In genomic region chr6:39052636-39053035, GRCm38 (mm10) we compare ENCODE assay signal across 12 mouse cellular contexts.
DNase-seq lines count a peak whose midpoint lies in the region; ATAC-seq and TF ChIP-seq lines count a peak whose summit lies in the region.
"Had no signal": no experiment of that assay in that cellular context is flagged by ENCODE, and none has a peak within 500 bp of the region (broad histone marks: within the 10 kb centered on the region; RNA-seq: fewer than 3 reads in every experiment).

No protein-coding gene starts in this region.

- ATAC-seq in forebrain, postnatal 0 days: peak; percentile 4; the same call in 1 of the 2 replicates
- no peak for ATAC-seq in forebrain, embryonic 11.5 days (replicated peaks; ENCODE audit: low FRiP score)
- no peak for ATAC-seq in neural tube, embryonic 15.5 days (ENCODE audit: low FRiP score)
- ATAC-seq: midbrain, embryonic 13.5 days had no signal

- no peak overlapping the region for H3K9ac ChIP-seq in forebrain, postnatal 0 days
- H3K9ac ChIP-seq in forebrain, embryonic 11.5 days (ENCODE audit: low read length): no peak overlapping the region
- no peak overlapping the region for H3K9ac ChIP-seq in neural tube, embryonic 15.5 days (replicated peaks)
- H3K9ac ChIP-seq: liver, embryonic 15.5 days; midbrain, embryonic 13.5 days; neural tube, embryonic 12.5 days had no signal

- H3K4me2 ChIP-seq in forebrain, postnatal 0 days (ENCODE audit: low read depth): no peak overlapping the region
- no peak overlapping the region for H3K4me2 ChIP-seq in forebrain, embryonic 11.5 days (ENCODE audit: low read depth, low read length, severe bottlenecking)
- H3K4me2 ChIP-seq in neural tube, embryonic 15.5 days: no peak overlapping the region
- H3K4me2 ChIP-seq: liver, embryonic 15.5 days; midbrain, embryonic 13.5 days; neural tube, embryonic 12.5 days had no signal

- TF ChIP-seq CTCF in forebrain, postnatal 0 days (IDR thresholded peaks at IDR 0.05; ENCODE audit: low read depth): no peak

- H3K4me1 ChIP-seq in forebrain, postnatal 0 days (ENCODE audit: insufficient read depth): 0 out of 2 replicates have a peak, but pooled peaks cover 10% of the 10 kb centered on the region
- no peaks in the 10 kb centered on the region for H3K4me1 ChIP-seq in forebrain, embryonic 11.5 days (replicated peaks; ENCODE audit: control insufficient read depth, insufficient read depth, low read length)
- H3K4me1 ChIP-seq in neural tube, embryonic 15.5 days: peaks cover 31% of the 10 kb centered on the region
- H3K4me1 ChIP-seq: neural tube, embryonic 12.5 days had no signal

- H3K27me3 ChIP-seq in forebrain, postnatal 0 days (ENCODE audit: insufficient read depth, low read length): no peaks in the 10 kb centered on the region
- H3K27me3 ChIP-seq in forebrain, embryonic 11.5 days (ENCODE audit: control insufficient read depth, insufficient read depth, low read length): no peaks in the 10 kb centered on the region
- H3K27me3 ChIP-seq in neural tube, embryonic 15.5 days (replicated peaks): no peaks in the 10 kb centered on the region
- H3K27me3 ChIP-seq: midbrain, embryonic 13.5 days; neural tube, embryonic 12.5 days had no signal

- no peak overlapping the region for H3K4me3 ChIP-seq in forebrain, postnatal 0 days (ENCODE audit: low read depth, low read length)
- no peak overlapping the region for H3K4me3 ChIP-seq in forebrain, embryonic 11.5 days (ENCODE audit: low read depth, low read length)
- no peak overlapping the region for H3K4me3 ChIP-seq in neural tube, embryonic 15.5 days (replicated peaks)
- H3K4me3 ChIP-seq: liver, embryonic 15.5 days; midbrain, embryonic 13.5 days; neural tube, embryonic 12.5 days had no signal

- H3K27ac ChIP-seq in forebrain, postnatal 0 days (ENCODE audit: low read depth, low read length): no peak overlapping the region
- no peak overlapping the region for H3K27ac ChIP-seq in forebrain, embryonic 11.5 days (ENCODE audit: low read depth, low read length)
- H3K27ac ChIP-seq in neural tube, embryonic 15.5 days (replicated peaks): no peak overlapping the region
- H3K27ac ChIP-seq: liver, embryonic 15.5 days; midbrain, embryonic 13.5 days; neural tube, embryonic 12.5 days had no signal

- no peaks in the 10 kb centered on the region for H3K9me3 ChIP-seq in forebrain, postnatal 0 days (ENCODE audit: low read length)
- no peaks in the 10 kb centered on the region for H3K9me3 ChIP-seq in forebrain, embryonic 11.5 days (ENCODE audit: control insufficient read depth, low read length)
- no peaks in the 10 kb centered on the region for H3K9me3 ChIP-seq in neural tube, embryonic 15.5 days (replicated peaks)
- H3K9me3 ChIP-seq: liver, embryonic 15.5 days; midbrain, embryonic 13.5 days; neural tube, embryonic 12.5 days had no signal

- 64% methylated on average over 4 of the region's 4 CpGs for WGBS in forebrain, postnatal 0 days
- WGBS in forebrain, embryonic 11.5 days: 96% methylated on average over 4 of the region's 4 CpGs
- 79% methylated on average over 4 of the region's 4 CpGs for WGBS in neural tube, embryonic 15.5 days

- H3K36me3 ChIP-seq in forebrain, postnatal 0 days (ENCODE audit: insufficient read depth): no peaks in the 10 kb centered on the region
- no peaks in the 10 kb centered on the region for H3K36me3 ChIP-seq in forebrain, embryonic 11.5 days (ENCODE audit: control insufficient read depth, insufficient read depth, low read length)
- H3K36me3 ChIP-seq in neural tube, embryonic 15.5 days: no peaks in the 10 kb centered on the region
- H3K36me3 ChIP-seq: liver, embryonic 15.5 days; midbrain, embryonic 13.5 days; neural tube, embryonic 12.5 days had no signal

- DNase-seq in forebrain, postnatal 0 days: no peak
- no peak for DNase-seq in forebrain, embryonic 11.5 days (ENCODE audit: low spot score)
- DNase-seq in kidney, postnatal 14 days: peak; percentile 37
- no peak for DNase-seq in kidney, adult 18-20 months
- DNase-seq in cerebellum, adult 11 months: peak; percentile 74
- peak; percentile 85 to 87 for DNase-seq in cerebellum, postnatal 36 days
- DNase-seq in right cerebral cortex, adult 18-20 months: no peak
- DNase-seq: kidney, postnatal 10 days had no signal

Comparison
In these comparisons a context has a peak if more than half of its experiments do, and no peak if none do; other contexts are left out.
1. DNase-seq: peak in kidney, postnatal 14 days (single experiment), cerebellum, adult 11 months (single experiment) and cerebellum, postnatal 36 days (2 of 2); none in forebrain, postnatal 0 days (single experiment), forebrain, embryonic 11.5 days (single experiment), kidney, adult 18-20 months (single experiment) and right cerebral cortex, adult 18-20 months (single experiment).